ENCODE assay signal across 8 mouse cellular contexts in the genomic region with DNA sequence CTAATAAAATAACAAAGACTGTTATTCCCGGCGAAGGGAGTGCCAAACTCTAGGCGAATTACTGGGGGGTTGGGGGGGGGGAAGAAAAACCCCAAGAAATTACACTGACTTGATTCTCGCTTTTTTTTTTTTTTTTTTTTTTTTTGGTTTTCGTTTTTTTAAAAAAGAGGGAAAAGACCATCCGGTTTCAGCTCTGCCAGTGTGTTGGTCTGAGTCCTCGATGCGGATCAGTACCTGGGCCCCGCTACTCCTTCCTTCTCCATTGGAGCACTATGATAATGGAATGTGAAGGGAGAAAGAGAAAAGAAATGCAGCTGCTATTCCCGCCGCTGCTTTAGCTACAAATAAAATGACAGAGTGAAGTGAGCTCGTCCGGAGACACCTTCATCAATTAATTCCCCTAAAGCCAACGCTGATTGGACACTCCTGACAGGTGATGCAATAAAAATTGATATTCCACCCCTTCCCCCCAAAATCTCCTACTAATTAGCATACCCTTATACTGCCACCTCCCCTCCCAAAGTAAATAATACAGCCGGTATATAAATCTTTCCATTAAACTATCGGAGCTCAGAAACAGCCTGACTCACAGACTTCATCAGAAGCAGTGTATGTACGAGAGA. TPM values are rescaled to one million over a fixed set of nuclear protein-coding genes. Genes with fewer than 3 reads are reported as not detected.
DNase-seq lines count a peak whose midpoint lies in the region; ATAC-seq and TF ChIP-seq lines count a peak whose summit lies in the region.

A gene (minus strand): TSS at position 599 of the 623 bp plus-strand sequence.

- H3K4me3 ChIP-seq in lung, embryonic 16.5 days (ENCODE audit: low read length) = peak within 1 kb of the TSS; percentile 88
- peak within 1 kb of the TSS; percentile 91 for H3K4me3 ChIP-seq in embryonic facial prominence, embryonic 14.5 days (ENCODE audit: low read depth, low read length)
- H3K4me3 ChIP-seq in hindbrain, postnatal 0 days (ENCODE audit: low read length) = peak within 1 kb of the TSS; percentile 93
- H3K4me3 ChIP-seq in liver, embryonic 14.5 days (ENCODE audit: insufficient read depth in 1 of 2, low read depth in 2 of 2, low read length in 2 of 2) = peak within 1 kb of the TSS; percentile 67 to 92
- H3K4me3 ChIP-seq in stomach, postnatal 0 days (ENCODE audit: low read depth, low read length) = peak within 1 kb of the TSS; percentile 78

- no peak for TF ChIP-seq CTCF in hindbrain, postnatal 0 days (IDR thresholded peaks at IDR 0.05; ENCODE audit: low read depth)
- no peak for TF ChIP-seq CTCF in liver, embryonic 14.5 days (IDR thresholded peaks at IDR 0.05; ENCODE audit: low read depth)
- TF ChIP-seq CTCF in stomach, postnatal 0 days (IDR thresholded peaks at IDR 0.05; ENCODE audit: low read depth) = no peak

- peaks cover 23% of the 10 kb centered on the region for H3K4me1 ChIP-seq in lung, embryonic 16.5 days (replicated peaks; ENCODE audit: control insufficient read depth, insufficient read depth, low read length)
- H3K4me1 ChIP-seq in embryonic facial prominence, embryonic 14.5 days (ENCODE audit: control insufficient read depth, insufficient read depth, low read length) = peaks cover 28% of the 10 kb centered on the region
- peaks cover 9% of the 10 kb centered on the region; the same call in 1 of the 2 replicates for H3K4me1 ChIP-seq in hindbrain, postnatal 0 days (ENCODE audit: insufficient read depth, low read length)
- peaks cover 0 to 8% of the 10 kb centered on the region in 2 experiments; a peak in 3 of 4 replicates for H3K4me1 ChIP-seq in liver, embryonic 14.5 days (replicated peaks; ENCODE audit: control insufficient read depth in 2 of 2, insufficient read depth in 2 of 2, low read length in 1 of 2)
- H3K4me1 ChIP-seq in stomach, postnatal 0 days (replicated peaks; ENCODE audit: control insufficient read depth, insufficient read depth) = 0 out of 2 replicates have a peak, but pooled peaks cover 3% of the 10 kb centered on the region

- no peak for DNase-seq in lung, postnatal 25 days (ENCODE audit: low spot score)
- peak; percentile 86 for DNase-seq in embryonic facial prominence, embryonic 14.5 days (ENCODE audit: low spot score)
- peak; percentile 82 for DNase-seq in hindbrain, postnatal 0 days (ENCODE audit: low spot score)
- DNase-seq in liver, embryonic 14.5 days (ENCODE audit: low read depth in 3 of 3, low spot score in 3 of 3) = no peak
- DNase-seq in stomach, postnatal 0 days (ENCODE audit: low spot score) = no peak
- DNase-seq in ovary, postnatal 14 days (ENCODE audit: low spot score) = no peak
- no peak for DNase-seq in left cerebral cortex, adult 18-20 months (ENCODE audit: low spot score in 2 of 2)

- ATAC-seq in lung, embryonic 16.5 days (ENCODE audit: low read depth) = peak; percentile 44
- peak; percentile 27 for ATAC-seq in embryonic facial prominence, embryonic 14.5 days (ENCODE audit: low read depth)
- peak; percentile 43 for ATAC-seq in hindbrain, postnatal 0 days
- no peak for ATAC-seq in liver, embryonic 14.5 days (ENCODE audit: insufficient read depth)
- ATAC-seq in stomach, postnatal 0 days (ENCODE audit: low FRiP score, low TSS enrichment) = 0 out of 2 replicates have a peak, but pooled peaks have one; percentile 11

- H3K9ac ChIP-seq in lung, embryonic 16.5 days (ENCODE audit: low read length) = peak within 1 kb of the TSS; percentile 96
- peak within 1 kb of the TSS; percentile 100 for H3K9ac ChIP-seq in embryonic facial prominence, embryonic 14.5 days (ENCODE audit: low read depth, low read length)
- peak within 1 kb of the TSS; percentile 99 for H3K9ac ChIP-seq in hindbrain, postnatal 0 days (replicated peaks; ENCODE audit: low read length)
- peak within 1 kb of the TSS; percentile 62 for H3K9ac ChIP-seq in liver, embryonic 14.5 days (replicated peaks)
- H3K9ac ChIP-seq in stomach, postnatal 0 days (ENCODE audit: low read length) = peak within 1 kb of the TSS; percentile 90

- no peaks in the 10 kb centered on the region for H3K36me3 ChIP-seq in lung, embryonic 16.5 days (ENCODE audit: control insufficient read depth, insufficient read depth, low read length)
- no peaks in the 10 kb centered on the region for H3K36me3 ChIP-seq in embryonic facial prominence, embryonic 14.5 days (ENCODE audit: control insufficient read depth, insufficient read depth, low read length)
- no peaks in the 10 kb centered on the region for H3K36me3 ChIP-seq in hindbrain, postnatal 0 days (ENCODE audit: insufficient read depth, low read length)
- no peaks in the 10 kb centered on the region for H3K36me3 ChIP-seq in liver, embryonic 14.5 days (replicated peaks; ENCODE audit: control insufficient read depth, insufficient read depth, low read depth)
- no peaks in the 10 kb centered on the region for H3K36me3 ChIP-seq in stomach, postnatal 0 days (ENCODE audit: control insufficient read depth, insufficient read depth, low read length)

- no peaks in the 10 kb centered on the region for H3K9me3 ChIP-seq in lung, embryonic 16.5 days (ENCODE audit: control insufficient read depth, low read length)
- H3K9me3 ChIP-seq in embryonic facial prominence, embryonic 14.5 days (ENCODE audit: control insufficient read depth, low read length) = no peaks in the 10 kb centered on the region
- no peaks in the 10 kb centered on the region for H3K9me3 ChIP-seq in hindbrain, postnatal 0 days (ENCODE audit: low read length)
- H3K9me3 ChIP-seq in liver, embryonic 14.5 days (ENCODE audit: control insufficient read depth, low read length) = no peaks in the 10 kb centered on the region
- no peaks in the 10 kb centered on the region for H3K9me3 ChIP-seq in stomach, postnatal 0 days (ENCODE audit: control insufficient read depth, low read length)

- no peak for TF ChIP-seq EP300 in liver, embryonic 14.5 days (IDR thresholded peaks at IDR 0.05; ENCODE audit: low read depth)
- no peak for TF ChIP-seq EP300 in stomach, postnatal 0 days (optimal IDR thresholded peaks at IDR 0.05)

- H3K4me2 ChIP-seq in lung, embryonic 16.5 days (ENCODE audit: low read depth, low read length) = peak within 1 kb of the TSS; percentile 74
- peak within 1 kb of the TSS; percentile 89 for H3K4me2 ChIP-seq in embryonic facial prominence, embryonic 14.5 days (ENCODE audit: low read depth, low read length)
- peak within 1 kb of the TSS; percentile 84 for H3K4me2 ChIP-seq in hindbrain, postnatal 0 days (ENCODE audit: low read depth, low read length)
- H3K4me2 ChIP-seq in liver, embryonic 14.5 days (ENCODE audit: low read depth) = peak within 1 kb of the TSS; percentile 70
- peak within 1 kb of the TSS; percentile 78 for H3K4me2 ChIP-seq in stomach, postnatal 0 days (replicated peaks; ENCODE audit: low read depth)

- no peaks in the 10 kb centered on the region for H3K27me3 ChIP-seq in lung, embryonic 16.5 days (ENCODE audit: control insufficient read depth, insufficient read depth, low read depth, low read length)
- H3K27me3 ChIP-seq in embryonic facial prominence, embryonic 14.5 days (replicated peaks; ENCODE audit: control insufficient read depth, insufficient read depth, low read length) = no peaks in the 10 kb centered on the region
- H3K27me3 ChIP-seq in hindbrain, postnatal 0 days (ENCODE audit: insufficient read depth, low read length) = no peaks in the 10 kb centered on the region
- H3K27me3 ChIP-seq in liver, embryonic 14.5 days (ENCODE audit: control insufficient read depth, insufficient read depth, low read length) = peaks cover 78% of the 10 kb centered on the region
- H3K27me3 ChIP-seq in stomach, postnatal 0 days (ENCODE audit: control insufficient read depth, insufficient read depth, low read length) = no peaks in the 10 kb centered on the region

- under 1% methylated on average over 17 of the region's 17 CpGs for WGBS in lung, embryonic 16.5 days
- WGBS in embryonic facial prominence, embryonic 14.5 days = under 1% methylated on average over 17 of the region's 17 CpGs
- 0% methylated on average over 17 of the region's 17 CpGs for WGBS in hindbrain, postnatal 0 days
- WGBS in liver, embryonic 14.5 days (ENCODE audit: insufficient replicate concordance) = 2% methylated on average over 17 of the region's 17 CpGs
- WGBS in stomach, postnatal 0 days = 2% methylated on average over 17 of the region's 17 CpGs

- peak within 1 kb of the TSS; percentile 99 for H3K27ac ChIP-seq in lung, embryonic 16.5 days (ENCODE audit: low read length)
- peak within 1 kb of the TSS; percentile 99 for H3K27ac ChIP-seq in embryonic facial prominence, embryonic 14.5 days (replicated peaks; ENCODE audit: low read depth, low read length)
- H3K27ac ChIP-seq in hindbrain, postnatal 0 days = peak within 1 kb of the TSS; percentile 99
- H3K27ac ChIP-seq in liver, embryonic 14.5 days = no peak within 1 kb of the TSS
- peak within 1 kb of the TSS; percentile 98 for H3K27ac ChIP-seq in stomach, postnatal 0 days (replicated peaks)

RNA-seq across cellular contexts. Expression of the gene that starts here (rescaled TPM):
- 5.1 and 5.5 TPM in 2 replicates for polyA plus RNA-seq in lung, embryonic 16.5 days (2015; fragmentation: Nextera tagmentation; extraction: Ambion mirVana)
- polyA plus RNA-seq in embryonic facial prominence, embryonic 14.5 days (2014; fragmentation: Nextera tagmentation; extraction: Ambion mirVana) = 4.0 and 5.8 TPM in 2 replicates
- total RNA-seq in hindbrain, postnatal 0 days (2014; rRNA removed) = 14.1 and 22.7 TPM in 2 replicates
- polyA plus RNA-seq in hindbrain, postnatal 0 days (2015; fragmentation: Nextera tagmentation; extraction: Ambion mirVana) = 4.4 and 5.0 TPM in 2 replicates
- 0.48 and 0.60 TPM in 2 replicates for polyA plus RNA-seq in liver, embryonic 14.5 days (2012; rRNA removed)
- 0.27 and 0.43 TPM in 2 replicates for polyA plus RNA-seq in liver, embryonic 14.5 days (2014; fragmentation: Nextera tagmentation; extraction: Ambion mirVana)
- polyA plus RNA-seq in stomach, postnatal 0 days (2015; fragmentation: Nextera tagmentation; extraction: Ambion mirVana) = 1.5 and 1.9 TPM in 2 replicates
- 1 to 10 TPM; 7.4 to 8.7 TPM for total RNA-seq in left cerebral cortex, adult 18-20 months (2021)

Comparison
In these comparisons a context has a peak if more than half of its experiments do, and no peak if none do; other contexts are left out.
1. DNase-seq: peak in embryonic facial prominence, embryonic 14.5 days (single experiment) and hindbrain, postnatal 0 days (single experiment); none in lung, postnatal 25 days (single experiment), liver, embryonic 14.5 days (0 of 3), stomach, postnatal 0 days (single experiment), ovary, postnatal 14 days (single experiment) and left cerebral cortex, adult 18-20 months (0 of 2).
2. Peak in every context shown above with its lines, with median percentiles within 50 percentile points of each other: H3K4me2 ChIP-seq, H3K4me3 ChIP-seq and H3K9ac ChIP-seq.